Mouse (Mus musculus) liver, embryonic 14.5 days (tissue): ENCODE measurements at regions not wholly inside any gene's neighbourhood (a gene's known extent, or its start where the extent isn't known, plus 50 kb on each side); places are given as distances from the start of the nearest gene placed in this dataset.

Experiments used
- CTCF ChIP-seq: IDR thresholded peaks from 2 replicates; pipeline ENCODE4 v1.5.1; 2016; ENCODE audit warnings: antibody characterized with exemption, low read depth, control low read depth
- EP300 ChIP-seq: IDR thresholded peaks from 2 replicates; pipeline ENCODE4 v1.6.1; 2016; ENCODE audit warnings: antibody characterized with exemption, low read depth

DNA sequence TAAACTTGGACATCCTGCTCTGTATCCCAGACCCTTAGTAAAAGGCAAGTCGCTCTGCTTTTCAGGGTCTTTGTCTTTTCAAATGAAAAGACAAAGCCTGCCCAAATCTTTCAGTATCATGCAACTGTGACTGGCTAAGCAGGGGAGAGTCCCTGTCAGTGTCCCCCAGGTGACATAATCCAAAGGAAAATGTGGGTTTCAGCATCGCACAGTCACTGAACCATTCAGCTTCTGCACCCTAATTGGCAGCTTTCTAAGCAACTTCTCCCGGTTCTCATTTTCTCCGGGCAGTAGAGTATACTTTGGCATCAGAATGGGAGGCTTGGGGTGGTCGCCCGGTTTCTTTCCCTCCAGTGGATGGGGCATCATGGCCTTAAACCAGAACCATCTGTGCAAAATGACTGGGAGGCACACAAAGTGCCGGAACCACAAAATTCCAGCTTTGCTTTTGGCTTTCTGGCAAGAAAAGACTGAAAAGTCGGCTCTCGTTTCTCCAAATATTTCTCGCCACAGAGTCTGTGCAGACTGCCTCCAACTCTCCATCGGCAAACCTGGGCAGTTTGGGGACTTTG lies 228.3 kb downstream of the Lpin1 start:
- no peak for TF ChIP-seq EP300
- TF ChIP-seq CTCF: no peak
